Mouse (Mus musculus): ENCODE results near the gene Rhoj.
"Not testable (repeated sequence)": the region's sequence is repeated elsewhere in the genome, so short reads cannot be mapped to it uniquely, and the experiment has no call there.

The Rhoj gene

DNA sequence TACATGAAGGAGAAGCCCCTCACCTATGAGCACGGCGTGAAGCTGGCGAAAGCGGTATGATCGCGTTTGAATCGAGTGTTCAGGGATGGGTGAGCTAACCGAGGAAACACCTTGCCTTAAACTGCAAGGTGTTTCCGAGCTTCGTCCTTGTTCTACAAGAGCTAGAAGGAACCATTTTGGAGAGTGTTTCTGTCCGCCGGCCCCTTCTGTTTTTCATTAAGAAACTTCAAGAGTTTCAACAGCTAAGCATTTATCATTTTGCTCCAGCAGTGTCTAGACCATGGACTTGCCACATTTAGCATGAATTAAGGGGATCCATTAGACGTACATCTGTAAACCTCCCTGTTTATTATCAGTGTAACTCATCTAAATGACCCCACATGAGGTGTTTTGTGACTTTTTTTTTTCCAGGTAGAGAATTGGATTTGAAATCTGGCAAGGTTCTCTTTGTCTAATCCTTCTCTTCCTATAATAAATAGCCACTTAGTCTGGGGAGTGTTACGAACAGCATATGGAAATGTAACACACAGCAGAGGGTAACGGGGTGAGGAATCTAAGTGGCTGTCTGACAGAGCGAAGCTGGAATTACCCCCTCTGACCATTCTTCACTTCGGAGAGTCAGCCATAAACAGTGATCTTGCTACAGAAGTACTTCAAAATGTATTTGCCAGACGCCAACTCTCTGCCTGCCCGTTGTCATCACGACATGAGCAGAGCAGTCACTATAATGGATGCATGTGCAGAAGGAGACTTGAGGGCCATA, 86.1 kb downstream of the Rhoj start:
- in situ Hi-C loops (cut with MboI) = no loop called here

DNA sequence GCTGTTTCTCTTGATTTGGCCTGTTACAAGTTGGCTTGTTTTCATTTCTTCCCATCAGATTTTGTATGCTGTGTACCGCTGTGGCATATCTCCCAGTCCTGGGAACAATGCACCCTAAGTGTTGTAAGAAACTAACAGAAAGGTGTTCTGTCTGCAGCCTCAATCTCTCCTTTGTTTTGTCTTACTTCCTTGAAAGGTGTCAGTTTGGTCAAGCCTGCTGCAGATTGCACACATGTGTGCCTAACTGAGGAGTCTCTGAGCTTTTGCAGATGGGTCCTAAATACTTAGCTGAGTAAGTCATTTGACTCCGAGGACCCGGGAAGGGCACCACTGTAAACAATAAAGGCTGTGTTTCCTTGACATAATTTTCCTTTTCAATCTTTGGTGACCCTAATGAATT, 88.5 kb downstream of the Rhoj start:
- in situ Hi-C loops (cut with MboI) = no loop called here

GRCm38 (mm10) chr12:75397077-75397476, 89.0 kb downstream of the Rhoj start:
- in situ Hi-C loops (cut with MboI) = no loop called here

GRCm38 (mm10) chr12:75412964-75413363, 104.8 kb downstream of the Rhoj start:
- in situ Hi-C loops (cut with MboI) = no loop called here

GRCm38 (mm10) chr12:75414991-75415390, 106.9 kb downstream of the Rhoj start:
- in situ Hi-C loops (cut with MboI) = no loop called here

- in situ Hi-C loops (cut with MboI) = no loop called here
These were observed 108.6 kb downstream of the Rhoj start, which contains the start of gene Gphb5 for GRCm38 (mm10) chr12:75416681-75417080. Gphb5 (minus strand) TSS chr12:75416781.

DNA sequence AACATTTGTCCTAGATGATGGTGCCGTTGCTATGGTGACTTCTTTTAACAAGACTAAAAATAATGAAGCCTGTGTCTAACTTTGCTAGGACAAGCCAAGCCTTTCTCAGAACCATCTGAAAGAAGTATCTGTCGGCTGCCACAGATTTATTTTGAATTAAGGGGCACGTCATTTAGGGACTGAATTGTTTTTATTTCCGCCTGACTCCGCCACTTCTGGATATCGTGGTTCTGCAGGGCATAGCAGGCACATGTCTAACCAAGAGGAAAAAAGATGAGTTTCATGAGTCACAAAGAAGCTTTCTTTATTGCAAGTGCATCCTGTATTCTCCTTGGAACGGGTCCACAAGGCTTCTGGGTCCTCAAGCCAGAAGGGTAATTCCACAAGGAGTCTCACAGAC, 116.2 kb downstream of the Rhoj start:
- in situ Hi-C loops (cut with MboI) = no loop called here

DNA sequence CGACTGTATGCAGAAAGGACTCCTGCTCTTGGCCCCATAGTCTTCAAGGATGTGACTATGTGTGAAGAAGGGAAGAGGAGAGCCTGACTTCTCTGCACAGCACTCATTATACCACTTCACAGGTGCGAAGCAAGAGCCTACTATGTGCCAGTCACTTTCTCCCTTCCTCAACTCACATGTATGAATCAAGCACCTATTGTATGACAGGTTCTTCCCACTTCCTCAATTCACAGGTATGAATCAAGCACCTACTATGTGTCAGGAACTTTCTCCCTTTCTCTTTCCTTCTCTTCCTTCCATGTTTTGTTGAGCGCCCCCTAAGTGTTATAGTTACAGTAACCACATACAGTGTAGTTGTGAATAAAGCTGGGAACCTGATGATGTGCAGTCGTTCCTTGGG, 116.7 kb downstream of the Rhoj start:
- in situ Hi-C loops (cut with MboI) = no loop called here

- in situ Hi-C loops (cut with MboI) = no loop called here
These were observed 117.8 kb downstream of the Rhoj start for GRCm38 (mm10) chr12:75425882-75426281.

GRCm38 (mm10) chr12:75428719-75429118, 120.6 kb downstream of the Rhoj start:
- in situ Hi-C loops (cut with MboI) = no loop called here

DNA sequence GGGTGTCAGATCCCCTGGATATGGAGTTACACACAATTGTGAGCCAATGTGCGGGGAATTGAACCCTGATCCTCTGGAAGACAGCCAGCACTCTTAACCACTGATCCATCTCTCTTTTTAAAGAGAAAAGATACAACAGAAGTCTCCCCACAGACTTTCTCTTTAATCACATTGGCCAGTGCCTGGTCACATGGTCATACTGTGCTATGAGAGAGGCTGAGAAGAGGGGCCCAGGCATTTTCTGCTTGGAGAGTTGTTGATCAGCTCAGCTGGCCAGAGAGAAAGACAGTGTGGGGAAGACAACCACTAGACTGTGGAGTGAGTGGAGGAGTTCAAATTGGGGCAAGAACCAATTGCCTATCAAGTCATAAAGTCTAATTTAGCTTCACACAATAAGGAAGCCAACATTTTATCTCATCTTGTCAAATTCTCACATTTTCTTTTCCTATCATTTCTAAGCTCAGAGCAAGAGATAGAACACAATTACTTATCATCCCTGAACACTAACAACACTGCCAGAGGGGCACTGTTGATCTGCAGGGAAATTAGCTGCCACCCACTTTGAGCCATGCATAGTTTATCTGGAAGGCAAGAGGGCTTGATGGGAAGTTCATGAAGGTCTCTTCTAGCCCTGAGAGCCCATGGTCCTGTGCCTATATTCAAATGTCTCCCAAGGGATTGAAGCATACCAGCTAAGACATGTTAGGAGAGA, 121.7 kb downstream of the Rhoj start:
- in situ Hi-C loops (cut with MboI) = no loop called here

GRCm38 (mm10) chr12:75432400-75432799, 124.3 kb downstream of the Rhoj start:
- in situ Hi-C loops (cut with MboI) = not testable (repeated sequence)

GRCm38 (mm10) chr12:75446245-75446644, 138.1 kb downstream of the Rhoj start:
- in situ Hi-C loops (cut with MboI) = no loop called here

- in situ Hi-C loops (cut with MboI) = no loop called here
These were observed 140.8 kb downstream of the Rhoj start for GRCm38 (mm10) chr12:75448921-75449320.

DNA sequence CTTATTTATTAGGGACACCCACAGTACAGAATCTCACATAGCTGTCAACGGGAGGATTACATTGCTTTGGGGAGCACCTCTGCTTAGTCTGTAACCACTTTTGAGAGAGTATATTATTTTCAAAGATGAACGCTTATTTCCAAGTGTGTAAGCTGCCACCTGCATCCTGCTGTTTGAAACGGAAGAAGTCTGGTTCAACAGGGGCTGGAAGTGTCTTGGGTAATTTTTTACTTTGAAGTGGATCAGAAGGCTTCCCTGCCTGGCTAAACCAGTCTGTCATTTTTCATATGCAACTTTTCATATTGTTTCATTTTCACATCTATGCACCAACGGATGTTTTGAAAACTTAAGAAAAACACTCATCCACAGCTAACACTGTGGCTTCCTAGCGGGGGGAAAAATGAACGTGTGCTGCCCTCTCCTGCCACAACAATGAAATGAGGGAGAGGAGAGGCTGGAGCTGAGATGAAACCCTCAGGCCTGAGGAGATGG, 141.4 kb downstream of the Rhoj start:
- in situ Hi-C loops (cut with MboI) = no loop called here

- in situ Hi-C loops (cut with MboI) = no loop called here
These were observed 141.9 kb downstream of the Rhoj start for GRCm38 (mm10) chr12:75450011-75450410.

GRCm38 (mm10) chr12:75450592-75450991, 142.5 kb downstream of the Rhoj start:
- in situ Hi-C loops (cut with MboI) = no loop called here

Data from mature B cell (primary cell).